Mouse (Mus musculus) spleen, adult 18-20 months (tissue): ENCODE measurements around the gene Zbtb18.

Experiments
- DNase-seq, 2 experiments: peaks; one replicate each; pipeline ENCODE4 v3.0.0; 2022; ENCODE audit warnings: mixed read lengths in 2 of 2

Gene Zbtb18

DNA sequence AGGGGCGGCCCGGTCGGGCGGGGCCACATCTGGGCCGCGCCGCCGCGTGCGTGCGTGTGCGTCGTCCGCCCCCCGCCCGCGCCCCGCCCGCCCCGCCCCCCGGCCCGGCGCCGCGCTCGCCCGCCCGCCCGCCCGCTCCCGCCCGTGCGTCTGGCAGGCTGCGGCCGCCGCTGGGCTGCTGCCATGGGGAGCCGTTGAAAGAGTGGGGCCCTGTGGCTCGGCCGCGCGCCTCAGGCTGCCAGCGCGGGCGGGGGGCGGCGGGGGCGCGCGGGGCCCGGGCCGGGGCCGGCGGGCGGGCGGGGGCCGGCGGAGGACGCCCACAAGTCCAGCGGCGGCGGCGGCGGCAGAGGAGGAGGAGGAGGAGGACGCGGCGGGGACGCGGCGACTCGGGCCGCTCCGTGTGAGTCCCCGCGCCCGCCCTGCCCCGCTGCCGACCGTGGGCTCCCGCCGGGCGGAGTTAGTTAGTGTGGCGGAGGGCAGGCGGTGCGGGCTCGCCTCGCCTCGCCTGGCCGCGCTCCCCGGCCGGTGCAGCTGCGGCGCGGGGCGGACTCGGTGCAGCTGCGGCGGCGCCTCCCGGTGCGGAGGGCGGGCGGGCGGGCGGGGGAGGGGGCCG lies at the start of gene Zbtb18:
TSS of gene Zbtb18 (plus strand) at position 156 of the 613 bp plus-strand sequence.
- peak in 1 of 2 experiments; percentile 42 for DNase-seq

DNA sequence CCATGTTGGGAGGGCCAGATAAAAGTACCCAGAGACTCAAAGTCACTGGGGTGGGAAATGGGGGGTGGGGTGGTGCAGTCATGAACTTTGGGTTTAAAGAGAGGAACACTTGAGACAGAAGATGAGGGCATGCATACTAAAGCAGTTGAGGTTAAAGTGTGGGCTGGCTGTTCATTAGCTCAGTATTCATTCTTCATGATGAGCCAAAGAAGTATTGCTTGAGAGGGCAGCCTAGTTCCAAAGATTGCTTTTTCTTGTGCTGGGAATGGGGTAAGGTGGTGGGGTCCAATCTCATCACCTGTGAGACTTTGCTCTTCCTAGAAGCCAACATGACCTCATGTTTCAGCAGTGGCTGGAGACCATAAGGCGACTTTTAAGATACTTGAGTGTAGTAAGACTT lies 44.7 kb upstream of the Zbtb18 start:
- no peak for DNase-seq

DNA sequence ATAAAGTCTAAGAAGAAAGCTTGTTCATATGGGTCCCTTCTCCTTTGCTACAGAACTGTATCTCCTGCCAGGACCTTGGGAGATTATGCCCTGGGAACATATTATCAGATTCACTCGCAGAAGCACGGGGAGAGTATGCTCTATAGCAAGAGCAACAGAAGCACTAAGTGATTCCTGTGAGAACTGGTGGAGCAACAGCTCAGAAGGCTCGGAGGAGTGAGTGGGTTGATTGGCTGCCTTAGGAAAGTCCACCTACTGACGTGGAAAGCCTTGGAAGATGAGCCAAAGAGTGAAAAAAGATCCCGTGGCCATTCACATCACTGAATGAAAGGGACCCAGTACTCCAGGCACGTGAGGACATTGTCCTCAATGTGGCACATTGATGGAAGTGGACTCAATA lies 37.0 kb upstream of the Zbtb18 start:
- no peak for DNase-seq

DNA sequence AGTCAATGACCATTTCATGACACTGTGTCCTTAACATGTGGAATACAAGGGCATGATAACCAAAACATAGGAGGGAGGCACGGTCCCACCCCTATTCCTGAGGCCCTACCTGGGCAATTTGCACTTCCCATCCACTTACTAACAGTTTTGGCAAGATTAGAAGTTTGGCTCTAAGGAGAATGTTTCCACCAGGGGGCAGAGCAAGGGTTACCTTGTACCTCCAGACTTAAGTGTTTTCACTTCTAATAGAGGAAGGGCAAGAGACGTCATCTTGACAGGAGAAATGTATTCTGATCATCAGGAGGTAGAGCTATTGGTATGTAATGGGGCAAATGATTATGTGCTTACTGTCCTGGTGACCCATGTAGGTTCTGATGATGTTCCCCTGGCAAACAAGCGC lies 33.5 kb upstream of the Zbtb18 start:
- DNase-seq = peak; percentile 13 to 74

DNA sequence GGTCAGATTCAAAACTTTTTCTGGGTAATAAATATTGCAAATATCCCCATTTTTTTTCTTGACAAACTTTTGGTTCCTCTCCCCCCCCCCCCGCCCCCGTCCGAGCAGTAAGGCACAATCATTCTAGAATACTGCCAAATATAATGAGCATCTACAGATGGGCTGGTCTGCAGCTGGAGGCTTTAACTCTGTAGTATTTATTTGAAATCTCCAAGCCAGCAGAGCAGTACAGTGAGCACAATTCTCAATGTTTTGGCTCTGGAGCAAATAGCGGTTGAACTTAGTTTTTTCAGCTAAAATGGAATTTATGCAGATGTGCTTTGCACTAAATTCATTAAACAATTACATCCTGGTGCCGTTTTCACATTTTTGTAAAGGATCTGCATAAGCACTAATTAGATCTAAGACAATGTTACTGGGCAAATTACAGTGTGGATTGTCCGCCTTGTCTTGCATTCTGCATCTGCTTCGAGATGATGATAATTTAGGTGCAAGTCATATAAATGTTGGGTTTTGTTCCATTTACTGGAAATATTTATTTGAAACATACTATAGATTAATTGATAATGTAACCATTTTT lies 31.3 kb upstream of the Zbtb18 start:
- no peak for DNase-seq

DNA sequence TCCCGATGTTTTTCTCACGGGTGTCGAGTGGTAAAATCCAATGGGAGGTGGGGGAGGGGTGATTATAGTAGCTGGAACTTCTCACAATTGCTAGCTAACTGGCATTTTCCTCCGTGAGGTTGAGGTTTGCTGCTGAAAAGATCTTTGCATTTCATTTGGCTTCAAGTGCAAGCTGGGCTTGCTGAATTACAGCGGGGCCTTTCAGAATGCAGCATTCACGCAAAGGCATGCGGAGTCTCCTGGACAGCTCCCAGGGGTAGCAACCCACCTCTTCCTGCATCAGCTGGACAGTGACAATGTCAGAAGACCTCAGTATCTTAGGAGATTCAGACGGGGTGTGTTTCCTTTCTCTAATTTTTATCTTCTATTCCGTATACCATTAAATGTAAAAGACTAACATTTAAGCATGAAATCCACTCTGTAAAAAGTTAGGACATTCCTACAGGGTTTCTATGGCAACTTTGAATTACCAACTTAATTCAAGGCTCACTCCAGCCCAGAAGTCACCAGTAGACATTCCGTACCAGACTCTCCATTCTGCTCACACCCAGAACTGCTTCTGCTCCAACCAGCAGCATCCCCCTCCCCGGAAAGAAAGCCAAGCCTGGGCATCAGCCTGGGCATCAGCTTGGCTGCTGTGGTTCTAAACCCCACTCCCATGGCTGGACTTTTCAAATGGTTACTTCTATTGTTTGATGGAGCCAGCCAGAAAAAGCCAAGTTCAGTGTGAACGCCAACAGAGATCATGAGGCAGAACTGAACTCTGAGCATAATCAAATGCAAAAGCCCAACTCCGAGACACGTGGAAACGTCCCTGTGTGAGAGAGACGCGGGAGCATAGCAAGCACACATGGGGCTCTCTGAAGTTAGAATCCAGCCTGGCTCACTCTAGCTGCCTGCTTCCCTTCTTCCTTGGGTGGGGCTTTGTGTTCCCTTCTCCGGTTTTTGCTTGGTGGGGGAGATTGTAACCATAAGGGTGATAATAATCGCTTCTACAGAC lies 30.5 kb upstream of the Zbtb18 start:
- no peak for DNase-seq

DNA sequence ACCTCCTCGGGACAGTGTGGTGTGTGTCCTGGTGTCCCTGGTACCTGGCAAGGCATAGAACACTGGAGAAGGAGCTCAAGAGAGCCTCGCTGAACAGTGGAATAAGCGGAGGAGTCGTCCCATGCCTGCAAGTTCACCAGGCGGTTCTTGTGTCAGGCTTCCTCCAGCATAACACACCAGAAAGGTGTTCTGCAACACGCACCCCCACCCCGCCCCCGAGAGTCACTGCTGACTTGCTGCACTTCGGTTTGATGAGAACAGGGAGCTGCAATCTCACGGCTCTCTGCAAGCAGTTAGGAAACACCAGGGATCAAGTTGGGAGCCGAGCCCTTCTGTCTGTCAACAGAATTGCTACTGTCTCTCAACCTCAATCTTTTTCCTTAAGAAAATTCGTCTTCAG lies 22.8 kb upstream of the Zbtb18 start:
- DNase-seq = no peak

DNA sequence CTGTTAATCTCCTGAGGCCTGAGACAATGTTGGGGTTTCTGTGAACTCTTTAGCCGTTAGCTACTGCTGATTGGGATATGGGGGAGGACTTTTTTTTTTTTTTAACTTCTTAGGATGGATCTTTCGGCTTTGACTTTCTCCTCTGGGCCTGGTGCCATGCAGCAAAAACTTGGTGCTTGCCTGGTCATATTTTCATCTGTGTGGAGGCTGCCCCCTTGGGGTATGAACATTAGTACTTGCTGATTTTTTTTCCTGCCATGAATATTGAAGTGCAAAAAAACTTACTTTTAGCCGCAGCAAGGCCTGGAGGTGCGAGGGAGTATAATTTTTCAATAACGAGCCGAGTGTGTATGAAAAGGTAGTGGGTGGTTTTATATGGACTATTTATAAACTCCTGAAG lies 22.0 kb upstream of the Zbtb18 start:
- DNase-seq = no peak

DNA sequence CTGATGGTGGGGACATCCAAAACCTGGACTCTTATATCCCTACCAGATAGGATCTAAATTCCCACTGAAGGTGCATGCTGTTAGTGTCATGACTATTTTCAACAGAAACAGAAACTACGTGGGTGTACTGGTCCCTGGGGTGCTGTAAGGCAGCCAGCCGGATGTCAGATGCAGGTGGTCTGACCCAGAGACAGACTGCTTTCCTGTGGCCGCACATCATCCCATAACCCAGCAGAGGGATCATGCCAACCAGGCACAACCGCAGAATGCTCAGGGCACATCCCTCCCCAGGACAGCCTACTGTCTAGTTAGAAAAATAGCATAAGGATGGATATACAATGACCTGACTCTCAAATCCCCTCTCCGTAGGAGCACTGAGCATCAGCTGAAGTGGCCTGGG lies 14.3 kb upstream of the Zbtb18 start:
- DNase-seq = peak; percentile 42 to 54

DNA sequence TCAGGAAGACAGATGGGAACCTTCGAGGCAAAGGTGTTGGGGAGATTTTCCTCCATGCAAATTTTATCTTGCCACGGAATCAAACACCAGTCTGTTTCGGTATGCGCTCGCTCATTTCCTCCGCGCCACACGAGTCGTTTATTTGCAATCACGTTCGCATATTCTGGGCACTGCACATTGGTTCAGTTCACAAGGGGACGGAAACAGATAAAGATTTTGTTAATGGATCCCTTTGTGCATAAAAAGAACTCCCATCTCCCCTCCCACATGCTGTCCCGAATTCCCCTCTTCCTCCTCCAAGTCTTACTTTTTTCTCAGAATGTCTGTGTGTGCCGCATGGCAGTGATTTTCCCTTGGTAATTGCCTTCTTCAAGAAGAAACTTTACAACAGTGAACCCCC lies 13.8 kb upstream of the Zbtb18 start:
- DNase-seq = peak in 1 of 2 experiments; percentile 17

DNA sequence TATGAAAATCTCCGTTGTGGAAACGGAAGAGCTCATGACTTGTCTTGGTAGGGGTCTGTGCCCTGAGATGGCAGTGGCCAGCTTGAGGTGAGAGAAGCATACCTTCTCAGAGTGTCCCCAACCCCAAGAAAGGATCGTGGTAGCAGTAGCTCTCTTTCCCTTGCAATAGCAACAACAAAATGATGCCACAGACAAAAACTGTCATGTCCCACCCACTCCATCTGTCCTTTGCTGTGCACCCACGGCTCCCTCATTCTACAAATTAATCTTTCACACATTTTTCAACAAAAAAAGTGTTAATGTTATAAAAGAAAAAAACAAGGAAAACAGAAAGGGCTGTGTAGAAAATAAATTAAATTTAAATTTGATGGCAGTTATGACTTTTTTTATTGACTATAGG lies 13.1 kb upstream of the Zbtb18 start:
- DNase-seq = no peak

DNA sequence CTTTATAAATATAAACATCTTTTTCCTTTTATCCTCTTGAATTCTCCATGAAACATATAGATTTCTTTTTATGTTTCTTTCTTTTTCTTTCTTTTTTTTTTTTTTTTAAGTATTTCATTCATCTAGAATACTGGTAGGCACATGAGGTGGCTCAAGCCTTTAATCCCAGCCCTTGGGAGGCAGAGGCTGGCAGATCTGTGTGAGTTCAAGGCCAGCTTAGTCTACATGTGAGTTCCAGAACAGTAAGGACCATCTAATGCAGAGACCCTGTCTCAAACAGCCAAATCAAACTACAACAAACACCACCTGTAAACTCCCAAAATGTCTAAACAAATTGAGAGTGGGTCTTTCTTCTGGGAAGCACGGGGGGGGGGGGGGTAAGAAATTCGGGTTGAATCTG lies 1.7 kb upstream of the Zbtb18 start:
- DNase-seq = no peak

DNA sequence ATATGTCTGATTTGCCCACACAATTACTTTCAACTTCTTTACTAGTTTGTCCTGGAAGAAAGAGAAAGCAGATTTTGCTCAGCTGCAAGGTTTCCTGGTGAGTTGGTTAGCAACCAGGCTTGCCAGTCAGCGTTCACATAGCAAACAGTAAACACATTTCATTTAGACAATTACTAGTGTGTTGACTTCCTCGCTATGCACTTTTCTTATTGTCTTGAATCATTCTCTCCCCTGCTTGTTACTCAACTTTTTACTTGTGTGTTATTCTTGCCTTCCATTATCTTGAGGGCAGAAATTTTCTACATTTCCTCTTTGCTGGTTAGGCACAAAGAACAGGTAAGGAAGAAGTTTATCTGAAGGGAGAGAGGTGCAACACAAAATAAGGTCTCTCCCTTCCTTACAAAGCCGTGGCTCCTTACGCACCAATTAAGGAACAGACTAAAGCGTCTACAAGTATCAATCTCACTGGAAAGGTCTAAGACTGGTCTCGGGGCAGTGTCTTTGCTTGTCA lies 1.1 kb upstream of the Zbtb18 start:
- DNase-seq = no peak

DNA sequence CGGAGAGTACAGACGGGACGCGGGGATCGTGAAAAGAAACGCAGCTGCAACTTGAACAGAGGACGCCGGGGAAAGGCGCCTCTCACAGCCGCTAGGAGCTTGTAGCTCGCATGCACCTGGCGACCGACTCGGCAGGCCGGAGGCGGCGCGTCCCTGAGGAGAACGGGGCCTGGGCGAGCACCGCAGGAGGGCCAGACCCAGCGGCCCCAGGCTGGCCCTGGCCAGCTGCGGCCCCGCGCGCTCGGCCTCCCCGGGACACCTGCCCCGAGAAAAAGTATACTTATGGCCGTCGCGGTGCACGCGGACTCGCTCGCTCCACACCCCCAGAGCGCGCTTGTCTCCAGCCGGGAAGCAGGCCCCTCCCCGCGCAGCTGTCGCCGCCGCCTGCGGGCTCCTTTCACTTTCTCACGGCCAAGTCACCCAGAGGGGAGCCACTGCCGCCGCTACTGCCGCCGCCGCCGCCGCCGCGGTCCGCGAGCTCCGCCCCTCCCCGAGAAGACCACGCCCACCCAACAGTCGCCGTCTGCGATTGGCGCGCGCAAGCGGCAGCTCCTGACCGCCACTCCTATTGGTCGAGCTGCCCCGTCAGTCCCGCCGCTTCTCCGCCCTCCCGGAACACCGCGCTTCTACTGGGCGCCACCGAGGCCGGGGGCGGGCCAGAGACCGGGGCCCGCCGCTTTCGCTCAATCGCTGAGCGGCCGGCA lies 507 bp upstream of the Zbtb18 start:
- peak; percentile 97 to 98 for DNase-seq

DNA sequence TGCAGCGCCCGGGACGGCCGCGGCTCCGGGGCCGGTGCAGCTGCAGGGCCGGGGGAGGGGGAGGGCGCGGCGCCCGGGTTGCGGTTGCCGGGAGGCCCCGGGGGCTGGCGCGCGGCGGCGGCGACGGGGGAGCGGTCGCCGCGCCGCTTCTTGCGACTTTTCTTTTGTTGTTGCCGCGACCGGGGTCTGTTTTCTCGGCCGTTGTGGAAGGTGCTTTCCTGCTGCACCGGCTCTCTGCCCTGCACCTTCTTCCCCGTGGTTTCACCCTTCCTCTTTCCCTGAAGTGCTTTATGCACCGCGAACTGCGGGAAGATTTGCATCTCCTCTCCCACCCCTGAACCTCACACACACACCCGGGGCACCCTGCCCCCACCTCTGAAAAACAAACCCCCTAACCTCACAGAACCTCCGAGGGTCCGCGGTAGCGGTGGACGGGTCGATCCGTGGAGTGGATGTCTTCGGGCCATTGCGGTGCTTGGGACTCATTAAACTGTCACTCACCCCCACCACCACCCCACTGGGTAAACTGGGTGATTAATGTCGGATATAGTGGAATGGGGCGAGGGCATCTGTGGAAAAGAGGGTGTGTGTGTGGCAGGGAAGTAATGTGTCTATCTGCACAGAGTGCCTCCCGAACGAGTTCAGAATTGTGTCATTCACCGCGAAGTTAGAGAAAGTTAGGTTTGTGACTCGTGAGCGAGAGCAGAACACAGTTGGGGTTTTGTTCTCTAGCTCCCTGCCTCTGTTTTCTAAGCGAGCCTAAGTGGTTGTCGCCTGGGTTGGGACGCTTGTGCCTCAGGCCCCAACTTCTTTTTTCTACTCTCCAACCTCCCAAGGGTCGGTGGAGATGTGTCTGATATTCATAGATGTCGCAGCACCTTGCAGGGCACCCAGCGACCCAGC lies 921 bp downstream of the Zbtb18 start:
- peak; percentile 68 to 69 for DNase-seq

DNA sequence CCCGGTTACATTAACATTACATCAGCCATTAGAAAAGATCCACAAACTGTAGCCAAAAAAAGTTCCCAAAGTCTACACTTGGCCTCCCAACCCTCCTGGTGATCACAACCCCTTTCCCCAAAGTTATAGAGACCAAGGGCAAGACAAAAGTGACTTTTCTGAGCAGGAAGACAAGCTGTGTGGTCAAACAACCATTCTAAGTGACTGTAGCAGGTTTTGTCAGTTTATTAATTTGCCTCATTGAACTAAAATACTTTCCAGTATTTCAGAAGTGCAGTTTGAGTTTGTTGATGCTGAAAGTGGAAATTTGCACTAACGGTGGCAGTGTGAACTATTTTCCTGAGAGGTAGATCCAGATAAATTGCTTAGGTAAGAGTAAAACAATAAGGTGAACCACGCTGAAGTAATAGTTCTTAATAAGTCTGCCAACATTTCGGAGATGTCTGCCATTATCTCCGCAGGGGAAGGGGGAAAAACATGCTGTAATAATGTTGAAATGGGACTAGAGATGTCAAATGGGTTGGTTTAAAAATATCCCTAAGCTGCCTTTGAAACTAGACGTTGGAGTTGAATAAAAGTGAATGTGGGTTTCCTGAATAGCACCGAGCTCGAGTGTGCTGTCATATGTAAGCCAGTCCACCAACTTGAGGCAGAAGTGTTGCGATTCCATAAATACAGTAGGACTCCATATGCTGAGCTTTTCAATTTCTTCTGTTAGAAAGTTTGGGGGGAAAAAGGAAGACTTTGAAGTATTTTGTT lies 1.8 kb downstream of the Zbtb18 start:
- DNase-seq = no peak

DNA sequence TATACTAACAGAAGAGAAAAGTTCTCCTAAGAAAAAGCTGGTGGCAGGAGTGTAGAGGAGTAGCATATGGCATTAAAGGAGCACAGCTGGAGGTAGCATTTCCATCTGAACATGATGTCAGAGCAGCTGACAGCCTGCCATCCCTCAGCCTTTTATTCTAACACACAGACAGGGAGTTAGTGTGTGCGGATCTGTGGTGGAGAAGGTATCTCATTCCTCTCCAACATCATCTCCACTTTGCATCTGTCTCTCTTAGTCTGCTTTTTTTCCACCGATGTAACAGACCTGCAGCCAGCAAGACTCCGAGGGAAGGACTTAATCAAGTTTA lies 2.3 kb downstream of the Zbtb18 start:
- no peak for DNase-seq

DNA sequence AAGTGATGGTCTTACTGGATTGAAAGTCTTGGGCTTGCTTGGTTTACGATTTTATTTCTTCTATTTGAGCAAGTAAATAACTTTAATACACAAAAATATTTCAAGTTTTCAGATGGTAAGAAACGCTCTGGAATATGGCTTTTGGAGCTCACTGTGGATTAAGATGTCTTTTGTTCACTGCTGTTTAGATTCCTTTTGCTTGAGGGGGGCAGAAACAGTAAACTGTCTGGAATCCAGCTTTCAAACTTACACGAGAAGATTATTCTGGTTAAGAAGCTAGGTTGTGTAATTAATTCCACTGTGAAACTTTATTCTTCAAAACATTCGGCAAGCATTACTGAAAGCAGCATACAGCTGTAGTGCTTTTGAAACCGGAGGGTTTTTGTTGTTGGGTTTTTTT lies 2.8 kb downstream of the Zbtb18 start:
- no peak for DNase-seq

DNA sequence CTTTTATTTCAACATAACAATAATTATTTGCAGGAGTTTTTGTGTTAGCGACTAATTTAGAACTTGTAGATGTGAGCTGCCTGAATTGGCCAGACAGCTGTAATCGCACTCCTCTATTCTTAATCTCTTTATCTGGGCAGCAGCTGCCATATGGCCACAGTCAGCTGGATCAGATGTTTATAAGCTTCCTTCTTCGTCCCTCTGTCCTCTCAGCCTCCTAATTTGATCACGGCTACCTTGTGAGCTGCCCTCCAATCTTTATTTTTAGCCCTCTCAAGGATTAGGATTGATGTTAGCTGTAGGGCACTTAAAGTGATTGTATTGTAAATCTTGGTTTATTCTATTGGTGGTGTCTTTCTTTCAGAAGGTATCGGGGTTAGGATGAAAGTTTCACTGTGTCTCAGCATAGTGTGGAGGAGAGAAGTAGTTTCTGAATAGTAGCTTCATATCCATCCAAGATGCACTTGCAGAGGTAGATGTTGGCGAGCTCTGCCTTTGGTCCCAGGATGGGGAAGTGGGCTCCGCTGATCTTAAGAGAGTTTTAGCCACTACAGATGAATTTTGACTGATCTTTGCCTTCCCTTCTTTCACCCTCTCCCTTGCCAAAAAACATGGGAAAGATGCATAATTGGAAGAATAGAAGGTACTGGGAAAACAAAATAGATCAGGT lies 3.4 kb downstream of the Zbtb18 start:
- no peak for DNase-seq

DNA sequence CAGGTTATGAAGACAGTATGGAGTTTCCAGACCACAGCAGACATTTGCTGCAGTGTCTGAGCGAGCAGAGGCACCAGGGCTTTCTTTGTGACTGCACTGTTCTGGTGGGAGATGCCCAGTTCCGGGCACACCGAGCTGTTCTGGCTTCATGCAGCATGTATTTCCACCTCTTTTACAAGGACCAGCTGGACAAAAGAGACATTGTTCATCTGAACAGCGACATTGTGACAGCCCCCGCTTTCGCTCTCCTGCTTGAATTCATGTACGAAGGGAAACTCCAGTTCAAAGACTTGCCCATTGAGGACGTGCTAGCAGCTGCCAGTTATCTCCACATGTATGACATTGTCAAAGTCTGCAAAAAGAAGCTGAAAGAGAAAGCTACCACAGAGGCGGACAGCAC lies 4.9 kb downstream of the Zbtb18 start:
- no peak for DNase-seq
